Mouse (Mus musculus): ENCODE results near the gene Rgl3.

GRCm38 (mm10) chr9:21923036-21923435, 66.2 kb downstream of the Rgl3 start:
- TF ChIP-seq CTCF (IDR thresholded peaks at IDR 0.05; ENCODE audit: low read depth, low read length), result no peak
- no peak for TF ChIP-seq POLR2A (IDR thresholded peaks at IDR 0.05; ENCODE audit: extremely low read depth, insufficient read depth, low read length)
